Mouse (Mus musculus) layer of hippocampus, postnatal 36 days (tissue): ENCODE data around the gene Ssbp4. TPM values are rescaled to one million over a fixed set of nuclear protein-coding genes. Genes with fewer than 3 reads are reported as not detected.
A peak's percentile ranks its signal among the peaks of the same experiment; 100 is the strongest.
"Not testable (repeated sequence)": the region's sequence is repeated elsewhere in the genome, so short reads cannot be mapped to it uniquely, and the experiment has no call there.

Experiments
- DNase-seq, 2 experiments: peaks; one replicate each; pipeline ENCODE4 v3.0.0; 2022
- total RNA-seq, 2 experiments: library from RNA; stranded (reverse); gene quantifications; 2 replicates each; pipeline ENCODE4 v1.2.3; 2021

The Ssbp4 gene
- total RNA-seq, 2 experiments from 2014 or later = 276 to 279 TPM

DNA sequence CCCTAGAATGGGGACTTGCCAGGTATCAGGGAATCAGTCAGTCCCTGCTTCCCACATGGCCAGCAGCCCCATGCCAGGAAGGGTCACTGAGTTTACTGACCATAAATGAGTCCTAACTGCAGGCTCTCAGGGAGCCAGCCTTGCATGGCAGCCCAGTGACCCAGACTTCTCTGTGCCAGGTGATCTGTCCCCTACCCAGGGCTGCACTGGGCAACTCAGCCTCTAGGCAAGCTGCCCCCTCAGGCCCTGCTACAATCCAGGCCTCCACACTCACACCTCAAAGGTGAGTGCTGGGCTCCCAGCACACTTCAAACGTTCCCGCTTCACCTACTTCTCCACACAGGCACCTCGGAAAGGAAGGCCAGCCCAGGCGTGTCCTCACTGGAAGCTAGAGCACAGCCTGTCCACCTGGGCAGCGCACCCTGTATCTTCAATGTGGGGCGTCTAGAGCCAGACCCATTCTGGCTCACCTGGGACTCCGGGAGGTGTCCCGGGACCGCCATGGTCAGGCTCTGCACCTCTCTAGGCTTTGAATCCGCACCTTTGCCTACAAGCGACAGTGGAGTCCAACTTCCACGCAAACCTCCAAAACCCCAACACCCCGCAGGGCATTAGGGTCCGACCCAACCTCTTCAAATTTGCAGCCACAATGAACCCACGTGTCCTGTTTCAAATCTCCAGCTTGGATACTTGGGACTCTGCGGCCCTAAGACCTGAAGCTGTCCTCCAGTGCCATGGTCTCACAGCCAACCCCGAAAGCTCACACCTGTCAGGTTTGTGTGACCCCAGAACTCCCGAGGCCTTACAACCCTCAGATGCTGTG lies 1.7 kb downstream of the Ssbp4 start:
- no peak for DNase-seq

DNA sequence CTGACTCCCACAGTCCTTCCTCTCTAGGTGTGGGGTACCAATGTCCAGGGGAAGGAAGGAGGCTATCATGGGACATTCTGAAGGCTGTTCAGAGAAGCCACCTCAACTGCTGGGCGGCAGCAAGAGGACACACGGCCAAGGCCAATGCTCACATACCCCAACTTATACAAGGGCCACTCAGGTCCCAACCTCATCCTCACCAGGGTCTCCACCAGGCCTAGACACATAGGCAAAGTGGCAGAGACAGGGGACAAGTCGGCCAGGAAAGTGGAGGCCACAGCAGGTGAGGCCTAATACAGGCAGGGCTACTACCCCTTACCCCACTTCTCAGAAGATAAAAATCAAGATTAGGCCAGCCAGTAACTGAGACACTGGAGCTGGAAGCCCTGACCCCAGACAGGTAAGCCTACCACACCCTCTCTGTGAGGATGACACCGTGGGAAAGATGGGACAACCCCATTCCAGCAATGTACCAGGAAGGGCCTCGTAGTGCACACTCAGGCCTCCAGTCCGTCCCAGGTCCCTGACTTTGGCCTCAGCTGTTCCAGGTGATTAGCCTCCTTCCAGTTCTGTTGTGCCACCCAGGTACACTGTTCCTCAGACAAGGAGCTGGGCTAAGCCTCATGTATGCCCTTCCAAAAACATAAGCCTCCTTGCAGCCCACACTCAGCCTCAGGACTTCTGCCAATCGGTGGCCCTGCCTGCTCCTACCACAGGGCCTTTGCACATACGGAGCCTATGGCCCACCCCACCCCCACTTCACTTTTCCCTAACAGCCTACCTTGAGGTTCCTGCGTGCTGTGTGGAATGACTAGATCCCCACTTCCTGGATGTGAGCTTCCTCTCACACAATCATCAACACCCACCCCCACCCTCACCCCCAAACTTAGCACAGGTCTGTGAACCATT lies 2.5 kb downstream of the Ssbp4 start:
- DNase-seq = no peak

DNA sequence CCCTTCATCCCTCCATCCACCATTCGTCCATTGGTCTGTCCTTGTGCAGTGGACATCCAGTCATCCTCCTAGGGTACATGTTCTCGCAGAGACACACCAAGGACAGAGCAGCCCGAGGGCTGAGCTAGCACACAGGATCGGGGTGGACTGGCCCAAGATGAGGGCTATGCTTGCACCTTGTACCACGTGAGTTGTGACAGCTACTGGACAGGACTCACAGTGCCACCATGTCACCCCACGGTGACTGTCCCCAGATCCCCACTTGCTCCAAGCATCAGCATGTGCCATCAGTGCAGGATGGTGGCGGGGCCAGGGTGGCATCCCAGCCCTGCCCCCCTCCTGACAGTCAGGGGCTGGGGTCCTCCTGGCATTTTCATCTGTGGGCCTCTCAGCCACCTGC lies 4.1 kb downstream of the Ssbp4 start:
- DNase-seq = no peak

GRCm38 (mm10) chr8:70602139-70602811 lies 6.4 kb downstream of the Ssbp4 start:
- no peak for DNase-seq

GRCm38 (mm10) chr8:70601271-70601649 lies 7.4 kb downstream of the Ssbp4 start:
- DNase-seq = peak; percentile 79 to 83

DNA sequence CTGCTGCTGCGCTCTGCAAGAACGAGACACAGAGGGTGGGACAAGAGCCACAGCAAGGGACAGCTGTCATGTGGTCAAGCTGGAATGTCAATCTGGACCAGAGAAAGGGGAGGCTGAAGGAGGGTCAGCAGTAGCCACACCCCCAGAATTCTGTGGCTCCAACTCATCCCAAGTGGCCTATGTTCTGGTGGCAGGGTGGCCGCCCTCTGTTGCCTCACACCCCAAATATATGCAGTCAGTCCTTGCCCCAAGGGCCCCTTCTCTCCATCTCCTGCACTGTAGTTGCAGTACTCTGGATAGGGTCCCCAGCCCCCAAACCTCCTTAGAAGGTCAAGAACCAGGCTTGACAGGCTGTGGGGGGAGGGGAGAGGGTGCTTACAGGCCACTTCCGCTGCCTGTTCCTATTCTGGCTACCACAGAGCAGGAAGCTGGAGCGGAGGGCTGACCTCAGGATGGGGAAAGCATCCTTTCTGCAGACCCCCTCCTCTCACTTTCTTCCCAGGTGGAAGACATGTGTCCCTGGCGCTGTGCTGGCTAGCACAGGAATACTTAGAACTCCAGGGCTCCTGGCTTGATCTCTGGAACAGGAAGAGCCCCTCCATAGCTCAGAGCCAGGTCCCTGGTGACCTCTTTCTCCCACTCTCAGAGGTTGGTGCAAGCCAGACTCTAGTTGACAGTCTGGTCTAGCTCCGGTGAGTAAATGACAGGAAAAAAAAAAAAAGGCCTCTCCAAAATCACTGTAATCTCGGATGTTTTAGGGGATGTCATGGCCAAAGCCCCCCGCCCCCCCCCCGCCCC lies 8.0 kb downstream of the Ssbp4 start:
- DNase-seq = no peak

- DNase-seq = no peak
These were observed 9.0 kb downstream of the Ssbp4 start for GRCm38 (mm10) chr8:70599507-70600290.

GRCm38 (mm10) chr8:70598722-70599121 lies 9.9 kb downstream of the Ssbp4 start:
- DNase-seq = no peak

- peak; percentile 81 to 82 for DNase-seq
These were observed 10.4 kb downstream of the Ssbp4 start for GRCm38 (mm10) chr8:70598283-70598682.

DNA sequence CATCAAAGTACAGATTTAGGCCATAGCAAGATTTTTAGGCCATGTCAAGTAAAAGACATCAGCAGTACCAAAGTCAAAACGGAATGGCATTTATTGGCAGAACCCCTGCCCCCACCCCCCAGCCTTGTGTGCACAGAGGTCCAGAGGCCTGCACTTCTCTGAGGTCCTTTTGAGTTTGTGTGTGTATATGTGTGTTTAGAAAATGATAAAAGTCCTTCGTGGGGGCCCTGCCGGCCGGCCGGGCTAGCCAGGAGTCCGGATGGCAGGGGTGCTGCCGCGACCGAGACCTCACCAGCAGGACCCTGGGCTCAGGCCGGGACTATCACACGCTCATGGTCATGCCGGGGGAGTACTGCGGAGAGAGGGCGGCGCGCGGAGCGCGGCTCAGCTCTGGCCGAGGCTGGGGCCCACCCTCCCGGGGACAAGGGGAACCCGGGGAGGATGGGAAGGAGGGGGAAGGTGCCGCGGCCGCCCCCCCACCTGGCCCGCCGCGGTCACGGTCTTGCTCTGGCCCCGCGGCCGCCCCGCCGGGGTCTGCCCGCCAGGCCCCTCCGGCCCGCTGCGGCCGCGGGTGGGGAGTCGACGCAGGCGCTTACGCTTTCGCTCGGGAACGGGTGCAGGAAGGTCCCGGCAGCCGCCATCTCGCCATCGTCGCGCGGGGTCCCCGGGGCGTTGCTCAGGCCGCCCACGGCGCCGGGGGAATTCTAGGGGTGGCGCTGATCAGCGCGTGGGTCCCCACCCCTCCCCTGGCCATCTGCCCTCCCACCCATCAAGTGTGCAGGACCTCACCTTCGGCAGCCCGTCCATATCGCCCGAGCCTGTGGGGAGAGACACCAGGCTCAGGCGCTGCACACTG lies 11.0 kb downstream of the Ssbp4 start:
- no peak for DNase-seq

- DNase-seq = no peak
These were observed 11.8 kb downstream of the Ssbp4 start for GRCm38 (mm10) chr8:70596775-70597416.

GRCm38 (mm10) chr8:70596216-70596615 lies 12.5 kb downstream of the Ssbp4 start:
- DNase-seq = no peak

DNA sequence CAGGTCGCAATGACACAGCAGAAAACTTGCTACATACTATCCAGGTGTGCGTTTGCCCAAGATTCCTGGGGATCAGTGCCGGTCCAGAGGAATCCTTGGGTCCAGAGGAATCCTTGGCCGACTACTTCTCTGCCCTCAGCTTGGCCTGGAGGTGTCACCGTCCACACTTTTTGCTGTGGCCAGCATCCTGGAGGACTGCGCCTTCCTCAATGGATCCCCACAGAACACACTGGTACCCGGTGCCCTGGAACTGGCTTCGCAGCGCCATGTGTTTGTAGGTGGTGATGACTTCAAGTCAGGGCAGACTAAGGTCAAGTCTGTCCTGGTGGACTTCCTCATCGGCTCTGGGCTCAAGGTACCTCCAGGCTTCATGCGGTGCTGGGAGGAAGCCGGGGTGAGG lies 12.9 kb downstream of the Ssbp4 start:
- DNase-seq = no peak

- no peak for DNase-seq
These were observed 13.8 kb downstream of the Ssbp4 start for GRCm38 (mm10) chr8:70594621-70595564.

GRCm38 (mm10) chr8:70593961-70594609 lies 14.6 kb downstream of the Ssbp4 start, which contains the start of gene Isyna1:
Gene Isyna1 (plus strand): TSS chr8:70594373.
- DNase-seq = peak; percentile 46 to 70

- no peak for DNase-seq
These were observed 15.5 kb downstream of the Ssbp4 start for GRCm38 (mm10) chr8:70593173-70593572.

- DNase-seq = no peak
These were observed 17.1 kb downstream of the Ssbp4 start for GRCm38 (mm10) chr8:70591569-70591968.

GRCm38 (mm10) chr8:70587955-70588354 lies 20.7 kb downstream of the Ssbp4 start:
- DNase-seq = not testable (repeated sequence)
